Mouse (Mus musculus) kidney, adult 2 months (tissue): ENCODE data around the gene Ywhaq. TPM values are rescaled to one million over a fixed set of nuclear protein-coding genes. Genes with fewer than 3 reads are reported as not detected.

Experiments
- DNase-seq: peaks from one replicate; pipeline ENCODE4 v3.0.0; 2021
- H3K27ac ChIP-seq: fragments of 200-500 bp; 2 replicates; pipeline ENCODE4 v1.5.1; 2012; ENCODE audit warnings: low read depth, low read length, control low read depth, inconsistent platforms; ENCODE audit not compliant: insufficient read depth
- H3K27me3 ChIP-seq: fragments of 200-500 bp; replicated peaks from 2 replicates; pipeline ENCODE4 v1.6.1; 2012; ENCODE audit warnings: mild to moderate bottlenecking, moderate library complexity, low read length, inconsistent platforms; ENCODE audit not compliant: control insufficient read depth, insufficient read depth
- H3K36me3 ChIP-seq: fragments of 200-500 bp; 2 replicates; pipeline ENCODE4 v1.6.1; 2012; ENCODE audit warnings: mild to moderate bottlenecking, moderate library complexity, low read length, inconsistent platforms; ENCODE audit not compliant: control insufficient read depth, insufficient read depth
- H3K4me1 ChIP-seq: fragments of 200-500 bp; 2 replicates; pipeline ENCODE4 v1.6.1; 2011; ENCODE audit warnings: low read length; ENCODE audit not compliant: control insufficient read depth, insufficient read depth
- H3K4me3 ChIP-seq: fragments of 200-500 bp; 2 replicates; pipeline ENCODE4 v1.5.1; 2011; ENCODE audit warnings: mild to moderate bottlenecking, low read depth, low read length, control low read depth; ENCODE audit not compliant: insufficient read depth
- CTCF ChIP-seq: fragments of 200-500 bp; conservative IDR thresholded peaks from 2 replicates; pipeline ENCODE4 v1.5.1; 2011; ENCODE audit warnings: low read depth, mild to moderate bottlenecking, control low read depth, low read length, moderate library complexity, mixed read lengths; ENCODE audit not compliant: insufficient read depth, insufficient read length
- POLR2A ChIP-seq: fragments of 200-500 bp; IDR thresholded peaks from one replicate; pipeline ENCODE4 v1.6.1; 2011; ENCODE audit warnings: low read depth, low read length, control low read depth
- WGBS: fragments of 180-500 bp; shearing (Covaris S2); methylation state at CpG from one replicate; pipeline ENCODE4 v1.1.7; 2018; 5-methylcytosine and 5-hydroxymethylcytosine counted together
- polyA plus RNA-seq: library from polyadenylated mRNA; depleted of rRNA; stranded (reverse); fragments of >200 nt; gene quantifications from 2 replicates; pipeline ENCODE4 v1.2.3, GENCODE M21; 2012

Gene Ywhaq
- polyA plus RNA-seq, 1 experiment: 83.4 TPM

GRCm38 (mm10) chr12:21373100-21373819, 44.2 kb downstream of the Ywhaq start, which contains the start of gene Adam17:
Gene Adam17 (minus strand): TSS chr12:21373632.
- Histone ChIP-seq H3K27me3 (no peaks in the 10 kb centered on the region), H3K36me3 (no peaks in the 10 kb centered on the region)
- under 1% methylated on average over 55 of the region's 55 CpGs for WGBS

DNA sequence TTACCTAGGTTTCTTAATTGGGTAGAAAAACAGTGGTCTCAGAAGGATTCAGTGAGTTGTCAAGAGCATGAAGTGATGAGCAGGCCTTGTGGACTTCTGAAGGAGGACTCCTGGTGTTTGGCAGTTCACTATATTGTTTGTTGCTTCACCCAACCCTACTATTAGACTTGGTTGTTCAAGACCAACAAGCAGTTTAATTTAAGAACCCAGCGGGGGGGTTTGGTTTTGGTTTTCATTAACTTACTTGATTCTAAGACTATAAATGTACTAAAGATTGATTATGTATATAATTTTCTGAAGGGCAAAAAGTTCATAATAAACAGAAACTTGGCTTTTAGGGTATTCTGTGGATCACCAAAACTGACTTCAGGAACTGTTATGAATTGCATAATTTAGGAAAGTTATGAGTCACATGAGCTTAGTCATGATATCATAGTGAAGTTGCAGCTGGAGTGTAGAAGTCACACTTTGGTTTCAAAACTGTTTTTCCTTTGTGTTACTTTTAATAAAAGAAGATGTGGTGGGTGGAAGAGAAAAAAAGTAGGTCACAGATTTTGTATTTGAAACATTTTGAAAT, 47.3 kb downstream of the Ywhaq start:
- TF ChIP-seq POLR2A (no peak), CTCF (no peak)
- no peak for DNase-seq
- H3K36me3 ChIP-seq: no peaks in the 10 kb centered on the region
- no peak overlapping the region for H3K27ac ChIP-seq
- H3K27me3 ChIP-seq: no peaks in the 10 kb centered on the region
- peaks cover 6% of the 10 kb centered on the region; the same call in 1 of the 2 replicates for H3K4me1 ChIP-seq
- WGBS: 92% methylated on average over 1 of the region's 1 CpGs
- H3K4me3 ChIP-seq: no peak overlapping the region

More at GRCm38 (mm10) chr12:21373100-21373819, 44.2 kb downstream of the Ywhaq start, which contains the start of gene Adam17:
- Histone ChIP-seq H3K4me1 (peaks cover 6% of the 10 kb centered on the region; the same call in 1 of the 2 replicates), H3K27ac (peak within 1 kb of the TSS; percentile 94), H3K4me3 (peak within 1 kb of the TSS; percentile 66)
- TF ChIP-seq CTCF (peak; percentile 51), POLR2A (peak; percentile 69)
- DNase-seq: peak; percentile 98

DNA sequence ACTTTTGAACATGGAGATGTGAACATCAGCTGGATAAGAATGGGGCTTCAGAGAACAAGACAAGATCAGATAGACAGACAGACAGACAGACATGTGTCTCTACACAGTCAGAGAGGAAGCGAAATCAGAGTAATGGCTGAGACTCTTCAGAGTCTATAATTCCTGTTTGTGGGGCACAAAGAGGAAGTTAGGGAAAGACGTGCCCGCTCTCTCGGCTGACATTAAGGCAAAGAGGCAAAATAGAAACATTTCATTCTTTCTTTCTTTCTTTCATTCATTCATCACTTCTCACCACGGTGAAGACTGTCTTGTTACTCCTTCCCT, 48.4 kb downstream of the Ywhaq start:
- H3K36me3 ChIP-seq: no peaks in the 10 kb centered on the region
- H3K4me3 ChIP-seq: no peak overlapping the region
- no peak for DNase-seq
- TF ChIP-seq POLR2A: no peak
- no peak for TF ChIP-seq CTCF
- H3K4me1 ChIP-seq: peaks cover 3% of the 10 kb centered on the region; the same call in 1 of the 2 replicates
- peak overlapping the region; percentile 19; the same call in 1 of the 2 replicates for H3K27ac ChIP-seq
- WGBS: 88% methylated on average over 5 of the region's 5 CpGs
- H3K27me3 ChIP-seq: no peaks in the 10 kb centered on the region

DNA sequence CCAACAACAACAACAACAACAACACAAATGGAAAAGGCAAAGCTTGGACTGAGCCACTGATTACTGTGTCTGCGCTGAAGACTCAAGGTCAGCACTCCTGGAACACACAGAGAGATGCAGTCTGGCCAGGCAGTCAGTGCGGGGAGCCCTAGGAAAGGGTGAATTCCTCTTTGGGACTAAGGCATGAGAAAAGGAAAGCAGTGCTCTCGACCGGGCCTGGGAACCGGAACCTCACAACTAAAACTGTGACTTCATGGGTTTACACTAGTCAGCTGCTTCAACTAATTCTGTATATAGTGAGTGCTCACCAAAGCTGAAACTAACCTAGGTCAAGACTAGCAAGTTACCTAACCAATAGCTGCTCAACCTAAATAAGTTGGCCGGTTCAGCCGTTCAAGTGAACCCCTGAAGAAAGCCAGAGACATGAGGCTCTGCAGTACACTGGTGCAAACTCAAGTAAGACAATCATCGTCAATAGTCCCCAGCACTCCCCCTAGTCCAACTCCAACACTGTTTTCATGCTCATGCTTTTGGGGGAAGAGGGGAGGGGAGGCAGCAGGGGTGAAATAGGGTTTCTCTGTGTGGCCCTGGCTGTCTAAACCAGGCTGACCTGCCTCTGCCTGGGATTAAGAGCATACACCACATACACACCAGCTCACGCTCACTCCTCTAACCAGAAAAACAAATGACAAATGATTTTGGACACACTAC, 48.9 kb downstream of the Ywhaq start:
- no peaks in the 10 kb centered on the region for H3K27me3 ChIP-seq
- DNase-seq: no peak
- no peak for TF ChIP-seq CTCF
- TF ChIP-seq POLR2A: no peak
- H3K36me3 ChIP-seq: no peaks in the 10 kb centered on the region
- 85% methylated on average over 9 of the region's 9 CpGs for WGBS
- no peak overlapping the region for H3K4me3 ChIP-seq
- peak overlapping the region; percentile 19; the same call in 1 of the 2 replicates for H3K27ac ChIP-seq
- peaks cover 3% of the 10 kb centered on the region; the same call in 1 of the 2 replicates for H3K4me1 ChIP-seq

GRCm38 (mm10) chr12:21364624-21365435, 52.6 kb downstream of the Ywhaq start:
- Histone ChIP-seq H3K36me3 (peaks cover 2% of the 10 kb centered on the region; the same call in 1 of the 2 replicates), H3K4me3 (no peak overlapping the region), H3K27me3 (no peaks in the 10 kb centered on the region), H3K4me1 (0 out of 2 replicates have a peak, but pooled peaks cover 2% of the 10 kb centered on the region), H3K27ac (no peak overlapping the region)
- TF ChIP-seq POLR2A (no peak), CTCF (no peak)
- WGBS: 84% methylated on average over 10 of the region's 10 CpGs
- DNase-seq: no peak

GRCm38 (mm10) chr12:21363195-21363594, 54.2 kb downstream of the Ywhaq start:
- WGBS: 85% methylated on average over 3 of the region's 3 CpGs
- H3K27ac ChIP-seq: no peak overlapping the region
- TF ChIP-seq POLR2A (no peak), CTCF (no peak)
- peaks cover 2% of the 10 kb centered on the region; the same call in 1 of the 2 replicates for H3K36me3 ChIP-seq
- 0 out of 2 replicates have a peak, but pooled peaks cover 2% of the 10 kb centered on the region for H3K4me1 ChIP-seq
- no peaks in the 10 kb centered on the region for H3K27me3 ChIP-seq
- DNase-seq: no peak
- H3K4me3 ChIP-seq: no peak overlapping the region
